Mouse (Mus musculus): ENCODE results near the gene Mrm1. TPM values are rescaled to one million over a fixed set of nuclear protein-coding genes. Genes with fewer than 3 reads are reported as not detected.

The Mrm1 gene
- 4.3 TPM for polyA plus RNA-seq (2014; fragmentation: Illumina TruSeq; extraction: RNeasy Lipid Tissue Mini Kit (QIAGEN cat#74804); ENCODE audit: low read depth, low replicate concordance)

DNA sequence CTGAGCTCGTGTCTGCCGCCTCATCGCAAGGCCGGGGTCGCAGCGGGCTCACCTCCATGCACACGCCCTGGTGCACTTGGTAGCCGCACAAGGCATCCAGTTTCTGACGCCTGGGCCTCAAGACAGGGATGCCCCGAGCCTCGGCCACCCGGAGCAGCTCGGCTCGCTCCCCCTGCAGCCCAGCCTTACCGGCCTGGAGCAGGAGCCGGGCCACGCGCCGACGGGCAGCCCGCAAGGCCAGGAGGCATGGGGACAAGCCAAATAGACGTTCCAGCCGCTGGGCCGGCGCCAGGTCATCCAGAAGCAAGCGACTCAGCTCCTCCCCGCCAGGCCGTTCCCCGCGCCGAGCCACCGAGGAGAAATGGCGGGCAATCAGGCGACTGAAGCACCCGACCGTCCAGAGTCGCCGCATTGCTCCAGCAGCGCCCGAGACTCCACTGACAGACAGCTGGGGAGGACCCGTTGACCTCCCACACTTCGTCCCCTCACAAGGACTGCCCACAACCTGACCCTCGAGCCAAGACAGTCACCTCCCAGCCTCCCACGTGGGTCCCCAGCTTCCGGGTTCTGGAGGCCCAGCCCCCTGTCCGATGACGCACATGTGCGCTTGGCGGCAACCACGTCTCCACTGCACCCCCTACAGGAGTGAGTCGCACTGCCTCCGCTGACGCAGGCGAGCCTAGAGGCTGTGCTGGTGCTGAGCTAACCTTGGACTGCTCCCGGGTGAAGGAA lies at the start of gene Mrm1:
Gene Mrm1 (minus strand): TSS at position 555 of the 732 bp plus-strand sequence.

DNA sequence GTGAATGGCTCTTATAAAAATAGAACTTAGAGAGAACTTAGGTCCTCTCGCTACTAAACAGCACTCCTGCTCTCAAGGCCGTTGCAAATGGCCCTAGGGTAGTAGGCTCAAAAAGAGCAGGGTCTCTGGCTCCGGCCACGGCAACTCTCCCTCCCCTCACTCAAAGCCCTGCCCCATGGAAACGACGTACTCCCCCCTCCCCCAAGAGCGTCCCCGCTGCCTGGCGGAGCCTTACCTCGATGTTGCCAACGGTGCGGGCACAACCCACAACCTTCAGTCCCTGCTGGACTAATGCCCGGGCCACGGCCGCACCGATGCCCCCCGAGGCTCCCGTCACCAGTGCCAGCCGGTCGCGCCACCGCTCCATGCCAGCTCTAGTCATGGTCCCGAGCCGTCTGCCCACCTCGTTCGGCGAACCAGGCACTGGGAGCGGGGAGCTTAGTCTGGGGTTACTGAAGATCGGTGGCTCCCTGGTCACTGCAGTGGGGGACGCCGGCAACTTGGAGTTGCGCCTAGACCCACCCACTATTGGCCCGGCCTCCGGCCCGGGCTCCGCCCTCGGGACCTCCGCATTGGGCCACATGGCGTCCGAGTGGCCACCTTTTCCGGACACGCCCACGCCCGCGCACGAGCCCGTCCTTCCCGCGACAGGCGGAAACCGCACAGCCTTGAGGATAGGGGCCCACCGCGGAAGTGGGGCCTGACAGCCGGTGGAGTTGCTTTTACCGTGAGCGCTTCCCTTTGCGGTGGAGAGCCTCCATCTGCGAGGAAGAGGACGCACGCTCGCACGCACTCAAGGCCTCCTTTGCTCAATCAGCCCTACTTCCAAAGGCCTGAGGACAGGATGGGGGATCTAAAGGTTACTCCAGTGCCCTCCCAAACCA lies 9.4 kb upstream of the Mrm1 start, which contains the start of gene Dhrs11:
Gene Dhrs11 (minus strand): TSS at position 479 of the 884 bp plus-strand sequence.

Other genes with a start within 250 kb of the Mrm1 start
- 10.0 TPM for gene Dhrs11, start 9.5 kb upstream of the Mrm1 start, polyA plus RNA-seq (2014; fragmentation: Illumina TruSeq; extraction: RNeasy Lipid Tissue Mini Kit (QIAGEN cat#74804); ENCODE audit: low read depth, low replicate concordance)
- 312 TPM for gene Ggnbp2, start 51.3 kb upstream of the Mrm1 start, polyA plus RNA-seq (2014; fragmentation: Illumina TruSeq; extraction: RNeasy Lipid Tissue Mini Kit (QIAGEN cat#74804); ENCODE audit: low read depth, low replicate concordance)
- gene Myo19, start 60.6 kb upstream of the Mrm1 start, polyA plus RNA-seq (2014; fragmentation: Illumina TruSeq; extraction: RNeasy Lipid Tissue Mini Kit (QIAGEN cat#74804); ENCODE audit: low read depth, low replicate concordance): 2.3 TPM
- 18.7 TPM for gene Pigw, start 60.8 kb upstream of the Mrm1 start, polyA plus RNA-seq (2014; fragmentation: Illumina TruSeq; extraction: RNeasy Lipid Tissue Mini Kit (QIAGEN cat#74804); ENCODE audit: low read depth, low replicate concordance)
- 6.3 TPM for gene Znhit3, start 96.9 kb upstream of the Mrm1 start, polyA plus RNA-seq (2014; fragmentation: Illumina TruSeq; extraction: RNeasy Lipid Tissue Mini Kit (QIAGEN cat#74804); ENCODE audit: low read depth, low replicate concordance)
- 2.9 TPM for gene Car4, start 138.3 kb upstream of the Mrm1 start, polyA plus RNA-seq (2014; fragmentation: Illumina TruSeq; extraction: RNeasy Lipid Tissue Mini Kit (QIAGEN cat#74804); ENCODE audit: low read depth, low replicate concordance)